ENCODE assay signal across 19 mouse cellular contexts in the genomic region with DNA sequence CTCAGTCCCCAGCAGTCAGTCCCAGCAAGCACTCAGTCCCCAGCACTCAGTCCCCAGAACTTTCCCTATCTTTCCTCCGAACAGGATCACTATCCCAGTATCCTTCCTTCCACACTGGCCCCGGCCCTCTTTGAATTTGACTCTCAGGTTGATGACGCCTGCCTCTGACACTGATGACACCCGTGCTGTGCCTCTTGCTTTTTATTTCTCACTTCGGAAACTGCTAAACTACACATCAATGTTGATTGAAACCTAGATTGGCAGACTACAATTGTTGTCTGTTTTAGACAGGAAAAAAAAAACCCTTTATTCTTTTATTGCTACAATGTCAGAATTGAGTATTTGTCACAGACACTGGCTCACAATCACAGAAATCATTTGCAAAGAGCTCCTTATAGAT.
DNase-seq lines count a peak whose midpoint lies in the region; ATAC-seq lines count a peak whose summit lies in the region.
"Had no signal": no experiment of that assay in that cellular context is flagged by ENCODE, and none has a peak within 500 bp of the region (broad histone marks: within the 10 kb centered on the region; RNA-seq: fewer than 3 reads in every experiment).

No protein-coding gene starts in this region.

- DNase-seq in CD4-positive, CD25-positive, alpha-beta regulatory T cell, adult 2 months (ENCODE audit: low read depth, low spot score) = peak; percentile 45
- no peak for DNase-seq in gastrocnemius, postnatal 10 days
- DNase-seq in gastrocnemius, postnatal 25 days = no peak
- DNase-seq in liver, embryonic 11.5 days (ENCODE audit: low spot score) = no peak
- DNase-seq: adrenal gland, adult 8-10 months; adrenal gland, postnatal 14 days; adrenal gland, postnatal 36 days; cerebellum, adult 11-12 months; cerebellum, adult 2 months; cerebellum, adult 9-10 months; cerebellum, postnatal 10 days; cerebellum, postnatal 25 days; forebrain, postnatal 0 days had no signal

- H3K4me1 ChIP-seq in liver, embryonic 11.5 days (replicated peaks; ENCODE audit: control insufficient read depth, insufficient read depth, low read length) = no peaks in the 10 kb centered on the region
- H3K4me1 ChIP-seq: embryonic facial prominence, embryonic 12.5 days; forebrain, embryonic 13.5 days; forebrain, embryonic 15.5 days had no signal

- H3K27ac ChIP-seq in liver, embryonic 11.5 days (ENCODE audit: low read depth, low read length) = no peak overlapping the region
- H3K27ac ChIP-seq: embryonic facial prominence, embryonic 10.5 days; embryonic facial prominence, embryonic 12.5 days; forebrain, embryonic 13.5 days; forebrain, embryonic 15.5 days had no signal

- no peak overlapping the region for H3K9ac ChIP-seq in liver, embryonic 11.5 days (ENCODE audit: low read depth, low read length)
- H3K9ac ChIP-seq: embryonic facial prominence, embryonic 12.5 days; forebrain, embryonic 13.5 days; forebrain, embryonic 15.5 days; forebrain, postnatal 0 days had no signal

- H3K27me3 ChIP-seq in liver, embryonic 11.5 days (replicated peaks; ENCODE audit: control insufficient read depth, insufficient read depth, low read length) = no peaks in the 10 kb centered on the region
- H3K27me3 ChIP-seq: embryonic facial prominence, embryonic 12.5 days; forebrain, embryonic 13.5 days; forebrain, embryonic 15.5 days had no signal

- no peaks in the 10 kb centered on the region for H3K36me3 ChIP-seq in liver, embryonic 11.5 days (ENCODE audit: control insufficient read depth, insufficient read depth, low read length)
- H3K36me3 ChIP-seq: embryonic facial prominence, embryonic 10.5 days; embryonic facial prominence, embryonic 12.5 days; forebrain, embryonic 15.5 days had no signal

- WGBS in liver, embryonic 11.5 days = 75% methylated on average over 5 of the region's 5 CpGs

- ATAC-seq in activated CD4-positive, CD25-positive, alpha-beta regulatory T cell, adult 4 months = peak; percentile 50
- ATAC-seq in inflammation-experienced regulatory T-cells, adult 6 months = peak; percentile 55
- ATAC-seq in liver, embryonic 11.5 days (replicated peaks; ENCODE audit: low FRiP score) = no peak
- ATAC-seq: forebrain, embryonic 13.5 days; forebrain, embryonic 15.5 days; forebrain, postnatal 0 days had no signal

- no peaks in the 10 kb centered on the region for H3K9me3 ChIP-seq in liver, embryonic 11.5 days (ENCODE audit: control insufficient read depth, low read length)
- H3K9me3 ChIP-seq: embryonic facial prominence, embryonic 10.5 days; embryonic facial prominence, embryonic 12.5 days; forebrain, embryonic 13.5 days; forebrain, embryonic 15.5 days had no signal

- H3K4me3 ChIP-seq in liver, embryonic 11.5 days (ENCODE audit: low read depth, low read length) = no peak overlapping the region
- H3K4me3 ChIP-seq: embryonic facial prominence, embryonic 10.5 days; embryonic facial prominence, embryonic 12.5 days; forebrain, embryonic 13.5 days; forebrain, embryonic 15.5 days had no signal

- no peak overlapping the region for H3K4me2 ChIP-seq in liver, embryonic 11.5 days
- H3K4me2 ChIP-seq: embryonic facial prominence, embryonic 12.5 days; forebrain, embryonic 13.5 days; forebrain, embryonic 15.5 days had no signal
